Mouse (Mus musculus) MEL (cell line): ENCODE results near the gene Itm2c.

Experiments used
- CHD1 ChIP-seq: IDR thresholded peaks from 2 replicates; pipeline ENCODE4 v1.6.1; 2012; ENCODE audit warnings: low read depth, mild to moderate bottlenecking, inconsistent platforms, low read length, improper control_type of control experiment
- CTCF ChIP-seq, 3 experiments: IDR thresholded peaks in 2 of 3; conservative IDR thresholded peaks in 1 of 3; 2 replicates each; pipeline ENCODE4 v1.5.1; 2011 to 2012; ENCODE audit warnings: low read length in 3 of 3, low read depth in 2 of 3, mild to moderate bottlenecking in 2 of 3, improper control_type of control experiment in 1 of 3, inconsistent platforms in 1 of 3, mixed read lengths in 1 of 3, moderate library complexity in 1 of 3; ENCODE audit not compliant: control insufficient read depth in 1 of 3, insufficient read depth in 1 of 3, poor library complexity in 1 of 3, severe bottlenecking in 1 of 3
- MXI1 ChIP-seq: IDR thresholded peaks from 2 replicates; pipeline ENCODE4 v1.6.1; 2011; ENCODE audit warnings: mild to moderate bottlenecking, low read depth, low read length, improper control_type of control experiment

GRCm38 (mm10) chr1:85929406-85929805 lies 35.3 kb downstream of the Itm2c start:
- TF ChIP-seq CHD1 (no peak), CTCF (IDR thresholded peaks at IDR 0.05 in 2 of 3, conservative IDR thresholded peaks at IDR 0.05 in 1 of 3; ENCODE audit: control insufficient read depth in 1 of 3, insufficient read depth in 1 of 3, low read depth in 2 of 3, low read length in 3 of 3, poor library complexity in 1 of 3, severe bottlenecking in 1 of 3) (no peak), MXI1 (no peak)
